Mouse (Mus musculus) stomach, embryonic 16.5 days (tissue): Measurements from ENCODE around the gene Hoxd11. TPM values are rescaled to one million over a fixed set of nuclear protein-coding genes. Genes with fewer than 3 reads are reported as not detected.
A peak's percentile ranks its signal among the peaks of the same experiment; 100 is the strongest.

Source experiments
- ATAC-seq: fragments of 200-750 bp; cut with Nextera tagmentation; 2 replicates; pipeline ENCODE4 v1.8.0; 2017; ENCODE audit warnings: moderate number of reproducible peaks, moderate TSS enrichment; ENCODE audit not compliant: insufficient read depth, low FRiP score
- H3K27ac ChIP-seq: fragments of 300-500 bp; sonication (generic); 2 replicates; pipeline ENCODE4 v1.5.1; 2014; ENCODE audit warnings: low read length
- H3K27me3 ChIP-seq: fragments of 300-500 bp; sonication (generic); 2 replicates; pipeline ENCODE4 v1.6.1; 2014; ENCODE audit warnings: low read length, control low read depth, mixed read lengths; ENCODE audit not compliant: control insufficient read depth, insufficient read depth
- H3K36me3 ChIP-seq: fragments of 300-500 bp; sonication (generic); 2 replicates; pipeline ENCODE4 v1.6.1; 2014; ENCODE audit warnings: low read length; ENCODE audit not compliant: control insufficient read depth, insufficient read depth
- H3K4me1 ChIP-seq: fragments of 300-500 bp; sonication (generic); 2 replicates; pipeline ENCODE4 v1.6.1; 2014; ENCODE audit warnings: low read length, control low read depth, mixed read lengths; ENCODE audit not compliant: control insufficient read depth, insufficient read depth
- H3K4me2 ChIP-seq: fragments of 300-500 bp; sonication (generic); 2 replicates; pipeline ENCODE4 v1.6.1; 2014; ENCODE audit warnings: low read depth, low read length, mixed read lengths
- H3K4me3 ChIP-seq: fragments of 300-500 bp; sonication (generic); replicated peaks from 2 replicates; pipeline ENCODE4 v1.5.1; 2014; ENCODE audit warnings: mild to moderate bottlenecking, low read length
- H3K9ac ChIP-seq: fragments of 300-500 bp; sonication (generic); 2 replicates; pipeline ENCODE4 v1.6.1; 2014; ENCODE audit warnings: low read length
- H3K9me3 ChIP-seq: fragments of 300-500 bp; sonication (generic); replicated peaks from 2 replicates; pipeline ENCODE4 v1.6.1; 2016; ENCODE audit warnings: low read length, control low read depth; ENCODE audit not compliant: control insufficient read depth
- WGBS: fragments of 180-500 bp; shearing (Covaris S2); extraction: QIAGEN DNeasy Blood & Tissue Kit; methylation state at CpG from one replicate; pipeline ENCODE4 v1.1.7; 2014; 5-methylcytosine and 5-hydroxymethylcytosine counted together
- polyA plus RNA-seq: library from polyadenylated mRNA; unstranded; fragments of >200 nt; fragmentation: Nextera tagmentation; extraction: Ambion mirVana; gene quantifications from 2 replicates; pipeline ENCODE4 v1.2.1, GENCODE M21; 2015

Hoxd11 gene
- polyA plus RNA-seq, 1 experiment from 2014 or later = not detected

- Histone ChIP-seq H3K9me3 (no peaks in the 10 kb centered on the region), H3K27me3 (peaks cover 95% of the 10 kb centered on the region), H3K9ac (no peak overlapping the region), H3K27ac (no peak overlapping the region), H3K36me3 (no peaks in the 10 kb centered on the region), H3K4me3 (peak overlapping the region; percentile 10; the same call in 1 of the 2 replicates), H3K4me2 (0 out of 2 replicates have a peak overlapping the region, but pooled peaks have one; percentile 15), H3K4me1 (no peaks in the 10 kb centered on the region)
- 20% methylated on average over 13 of the region's 13 CpGs for WGBS
- ATAC-seq = no peak
Measured at GRCm38 (mm10) chr2:74728303-74728680, 48.9 kb downstream of the Hoxd11 start.

- no peak overlapping the region for H3K4me2 ChIP-seq
- ATAC-seq = no peak
- H3K9ac ChIP-seq = no peak overlapping the region
- H3K36me3 ChIP-seq = no peaks in the 10 kb centered on the region
- no peaks in the 10 kb centered on the region for H3K4me1 ChIP-seq
- no peak overlapping the region for H3K27ac ChIP-seq
- H3K9me3 ChIP-seq = no peaks in the 10 kb centered on the region
- 28% methylated on average over 8 of the region's 8 CpGs for WGBS
- H3K4me3 ChIP-seq = no peak overlapping the region
- H3K27me3 ChIP-seq = peaks cover 91% of the 10 kb centered on the region
Measured at GRCm38 (mm10) chr2:74730331-74730730, 51.0 kb downstream of the Hoxd11 start.

- Histone ChIP-seq H3K36me3 (no peaks in the 10 kb centered on the region), H3K27ac (no peak overlapping the region), H3K4me3 (no peak overlapping the region), H3K9me3 (no peaks in the 10 kb centered on the region), H3K27me3 (peaks cover 92% of the 10 kb centered on the region), H3K4me2 (no peak overlapping the region), H3K9ac (no peak overlapping the region), H3K4me1 (no peaks in the 10 kb centered on the region)
- no peak for ATAC-seq
Measured at GRCm38 (mm10) chr2:74731055-74731454, 51.7 kb downstream of the Hoxd11 start.

- no peak overlapping the region for H3K27ac ChIP-seq
- WGBS = 15% methylated on average over 9 of the region's 9 CpGs
- H3K4me1 ChIP-seq = no peaks in the 10 kb centered on the region
- H3K9me3 ChIP-seq = no peaks in the 10 kb centered on the region
- peak overlapping the region; percentile 23; the same call in 1 of the 2 replicates for H3K4me2 ChIP-seq
- no peaks in the 10 kb centered on the region for H3K36me3 ChIP-seq
- ATAC-seq = no peak
- no peak overlapping the region for H3K9ac ChIP-seq
- peaks cover 92% of the 10 kb centered on the region for H3K27me3 ChIP-seq
- H3K4me3 ChIP-seq = peak overlapping the region; percentile 9; the same call in 1 of the 2 replicates
Measured at GRCm38 (mm10) chr2:74731799-74732512, 52.6 kb downstream of the Hoxd11 start.

- Histone ChIP-seq H3K27me3 (peaks cover 91% of the 10 kb centered on the region), H3K27ac (no peak overlapping the region), H3K9ac (no peak overlapping the region), H3K4me3 (peak overlapping the region; percentile 9), H3K4me1 (no peaks in the 10 kb centered on the region), H3K36me3 (no peaks in the 10 kb centered on the region), H3K4me2 (peak overlapping the region; percentile 23), H3K9me3 (no peaks in the 10 kb centered on the region)
- WGBS = 4% methylated on average over 52 of the region's 52 CpGs
- no peak for ATAC-seq
Measured at GRCm38 (mm10) chr2:74732513-74733316, 53.4 kb downstream of the Hoxd11 start.

GRCm38 (mm10) chr2:74733317-74733661, 53.9 kb downstream of the Hoxd11 start:
- Histone ChIP-seq H3K4me2 (no peak overlapping the region), H3K27me3 (peaks cover 91% of the 10 kb centered on the region), H3K4me1 (no peaks in the 10 kb centered on the region), H3K9me3 (no peaks in the 10 kb centered on the region), H3K36me3 (no peaks in the 10 kb centered on the region), H3K27ac (no peak overlapping the region), H3K4me3 (peak overlapping the region; percentile 9), H3K9ac (no peak overlapping the region)
- WGBS = 5% methylated on average over 16 of the region's 16 CpGs
- no peak for ATAC-seq

- Histone ChIP-seq H3K27me3 (peaks cover 91% of the 10 kb centered on the region), H3K4me3 (0 out of 2 replicates have a peak overlapping the region, but pooled peaks have one; percentile 10), H3K9me3 (no peaks in the 10 kb centered on the region), H3K36me3 (no peaks in the 10 kb centered on the region), H3K9ac (no peak overlapping the region), H3K4me1 (no peaks in the 10 kb centered on the region), H3K4me2 (no peak overlapping the region), H3K27ac (no peak overlapping the region; the same call in 1 of the 2 replicates)
- no peak for ATAC-seq
- WGBS = 10% methylated on average over 6 of the region's 6 CpGs
Measured at GRCm38 (mm10) chr2:74733765-74734164, 54.4 kb downstream of the Hoxd11 start.

GRCm38 (mm10) chr2:74734451-74734850, 55.1 kb downstream of the Hoxd11 start:
- peak overlapping the region; percentile 5; the same call in 1 of the 2 replicates for H3K4me3 ChIP-seq
- ATAC-seq = no peak

More at GRCm38 (mm10) chr2:74734451-74734850, 55.1 kb downstream of the Hoxd11 start:
- H3K4me1 ChIP-seq = no peaks in the 10 kb centered on the region
- H3K36me3 ChIP-seq = no peaks in the 10 kb centered on the region
- no peaks in the 10 kb centered on the region for H3K9me3 ChIP-seq
- WGBS = 7% methylated on average over 13 of the region's 13 CpGs
- no peak overlapping the region for H3K9ac ChIP-seq
- no peak overlapping the region for H3K27ac ChIP-seq
- peaks cover 91% of the 10 kb centered on the region for H3K27me3 ChIP-seq
- H3K4me2 ChIP-seq = no peak overlapping the region
